Mouse (Mus musculus): Measurements from ENCODE around the gene Cntn5. TPM values are rescaled to one million over a fixed set of nuclear protein-coding genes. Genes with fewer than 3 reads are reported as not detected.

Cntn5 gene
- polyA plus RNA-seq, 1 experiment = not detected

DNA sequence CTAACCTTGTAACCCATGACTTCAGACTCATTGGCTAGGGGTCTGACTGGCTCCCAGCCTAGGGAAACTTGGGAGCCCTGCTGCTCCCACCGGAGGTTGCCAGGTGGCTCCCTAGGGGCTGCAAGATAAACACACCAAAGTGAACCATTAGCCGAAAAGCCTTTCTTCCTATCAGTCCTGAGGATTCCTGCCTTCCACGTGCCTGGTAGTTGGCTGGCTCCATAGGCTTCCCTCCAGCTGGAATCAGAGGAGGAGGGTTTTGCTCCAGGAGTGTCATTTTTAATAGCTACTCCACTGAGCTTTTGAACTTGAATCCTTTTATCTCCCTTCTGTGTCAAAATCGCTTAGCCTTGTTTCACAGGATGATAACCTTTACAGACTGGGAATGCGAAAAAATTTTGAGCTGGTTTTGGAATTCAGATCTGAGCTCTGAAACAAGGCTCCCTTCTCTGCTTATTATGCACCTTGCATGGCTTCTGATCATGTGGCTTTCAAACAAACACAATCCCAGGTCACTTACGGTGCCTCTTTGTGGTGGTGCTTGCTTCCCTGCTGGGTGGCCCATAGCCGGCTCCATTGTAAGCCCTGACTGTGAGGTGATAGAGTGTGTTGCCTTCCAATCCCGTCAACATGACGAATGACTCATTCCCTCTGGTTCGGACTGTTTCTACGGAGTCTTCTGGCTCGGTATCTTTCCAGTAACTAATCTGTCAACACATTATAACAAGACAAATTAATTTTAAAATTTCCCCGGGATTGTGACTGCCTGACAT is 1231.1 kb downstream of the Cntn5 start:
- TF ChIP-seq GATA1 (IDR thresholded peaks at IDR 0.05; ENCODE audit: low read length) = no peak

DNA sequence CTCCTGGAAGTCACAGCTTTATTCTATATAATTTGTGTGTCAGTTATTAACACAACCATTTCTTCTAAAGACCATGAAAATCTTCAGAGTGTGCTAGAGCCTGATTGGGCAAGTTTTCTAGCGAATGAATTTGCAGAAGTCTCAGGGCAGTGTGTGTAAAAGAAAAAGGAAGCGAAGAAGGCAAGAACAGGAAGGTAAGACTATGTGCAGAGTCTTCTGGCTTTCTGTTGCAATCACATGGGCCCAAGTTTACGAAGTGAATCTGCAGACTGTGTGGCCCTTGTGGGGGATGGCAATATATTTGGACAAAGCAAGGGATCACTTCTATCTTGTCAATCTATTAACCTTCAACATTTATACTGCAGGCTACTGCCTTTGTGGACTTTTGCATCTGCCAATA is 1251.1 kb downstream of the Cntn5 start:
- no peak for TF ChIP-seq GATA1 (IDR thresholded peaks at IDR 0.05; ENCODE audit: low read length)

DNA sequence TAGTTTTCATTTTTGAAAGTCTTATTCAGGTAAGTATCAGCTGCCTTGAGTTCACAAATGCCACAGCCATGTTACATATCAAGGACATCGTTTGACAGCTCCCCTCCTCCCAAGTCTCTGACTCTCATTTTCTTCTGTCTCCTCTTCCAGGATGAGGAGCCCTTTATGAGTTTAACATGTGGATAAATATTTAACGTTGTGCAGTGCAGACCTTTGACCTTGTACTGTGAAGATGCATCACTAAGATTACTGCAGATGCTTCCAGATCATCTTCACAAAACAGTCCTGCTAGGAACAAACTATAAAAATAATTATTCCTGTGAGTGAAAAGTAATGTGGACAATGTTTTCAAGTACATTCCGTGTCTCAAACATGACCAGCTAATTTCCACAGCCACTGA is 1257.2 kb downstream of the Cntn5 start:
- TF ChIP-seq GATA1 (IDR thresholded peaks at IDR 0.05; ENCODE audit: low read length) = no peak

DNA sequence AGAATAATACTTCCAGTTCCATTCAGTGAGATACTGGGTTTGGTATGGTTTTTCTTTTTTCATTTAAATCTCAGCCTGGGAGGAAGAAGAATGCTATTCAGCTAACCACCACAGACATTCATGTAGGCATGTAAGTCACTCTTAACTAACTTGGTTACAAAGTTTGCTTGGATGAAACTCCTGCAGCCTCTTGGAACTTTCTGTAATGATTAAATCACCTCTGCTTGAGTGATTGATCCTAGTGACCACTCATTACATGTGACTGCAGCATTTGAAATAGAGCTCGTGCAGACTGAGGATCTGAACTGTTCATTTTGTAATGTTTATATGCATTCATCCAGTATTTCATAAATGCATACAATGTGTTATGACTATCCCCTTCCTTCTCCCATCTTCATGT is 1258.3 kb downstream of the Cntn5 start:
- no peak for TF ChIP-seq GATA1 (IDR thresholded peaks at IDR 0.05; ENCODE audit: low read length)

Measured in G1E-ER4 (cell line).